Mouse (Mus musculus): ENCODE data around the gene Enoph1.

Enoph1 gene

GRCm38 (mm10) chr5:100079040-100079930, 39.5 kb downstream of the Enoph1 start:
- no peak for DNase-seq (ENCODE audit: low spot score)

GRCm38 (mm10) chr5:100079931-100080275, 40.1 kb downstream of the Enoph1 start:
- no peak for DNase-seq (ENCODE audit: low spot score)

- DNase-seq (ENCODE audit: low spot score) = no peak
These were observed 42.2 kb downstream of the Enoph1 start for GRCm38 (mm10) chr5:100082006-100082405.

- no peak for DNase-seq (ENCODE audit: low spot score)
These were observed 44.3 kb downstream of the Enoph1 start for GRCm38 (mm10) chr5:100083953-100084562.

- DNase-seq (ENCODE audit: low spot score) = no peak
These were observed 45.3 kb downstream of the Enoph1 start for GRCm38 (mm10) chr5:100085097-100085496.

- no peak for DNase-seq (ENCODE audit: low spot score)
These were observed 50.9 kb downstream of the Enoph1 start for GRCm38 (mm10) chr5:100090515-100091262.

- no peak for DNase-seq (ENCODE audit: low spot score)
These were observed 51.4 kb downstream of the Enoph1 start for GRCm38 (mm10) chr5:100091263-100091594.

GRCm38 (mm10) chr5:100091602-100092001, 51.8 kb downstream of the Enoph1 start:
- no peak for DNase-seq (ENCODE audit: low spot score)

GRCm38 (mm10) chr5:100096955-100097354, 57.2 kb downstream of the Enoph1 start:
- no peak for DNase-seq (ENCODE audit: low spot score)

- no peak for DNase-seq (ENCODE audit: low spot score)
These were observed 58.2 kb downstream of the Enoph1 start for GRCm38 (mm10) chr5:100097967-100098366.

GRCm38 (mm10) chr5:100102395-100102794, 62.6 kb downstream of the Enoph1 start:
- no peak for DNase-seq (ENCODE audit: low spot score)

- no peak for DNase-seq (ENCODE audit: low spot score)
These were observed 69.1 kb downstream of the Enoph1 start for GRCm38 (mm10) chr5:100108866-100109265.

- no peak for DNase-seq (ENCODE audit: low spot score)
These were observed 69.9 kb downstream of the Enoph1 start for GRCm38 (mm10) chr5:100109543-100110282.

- no peak for DNase-seq (ENCODE audit: low spot score)
These were observed 70.8 kb downstream of the Enoph1 start for GRCm38 (mm10) chr5:100110581-100110980.

- DNase-seq (ENCODE audit: low spot score) = no peak
These were observed 73.6 kb downstream of the Enoph1 start for GRCm38 (mm10) chr5:100113403-100113802.
